Mouse (Mus musculus) intestine, embryonic 14.5 days (tissue): ENCODE data around the gene E330009J07Rik. TPM values are rescaled to one million over a fixed set of nuclear protein-coding genes. Genes with fewer than 3 reads are reported as not detected.

Source experiments
- ATAC-seq: fragments of 200-750 bp; cut with Nextera tagmentation; replicated peaks from 2 replicates; pipeline ENCODE4 v1.8.0; 2017; ENCODE audit warnings: low read depth, moderate number of reproducible peaks, moderate TSS enrichment, moderate library complexity; ENCODE audit not compliant: low FRiP score, low TSS enrichment
- DNase-seq: peaks from one replicate; pipeline ENCODE4 v3.0.0-alpha.2; 2018; ENCODE audit warnings: low spot score
- H3K27ac ChIP-seq: fragments of 300-500 bp; sonication (generic); 2 replicates; pipeline ENCODE4 v1.5.1; 2014; ENCODE audit warnings: low read depth, mild to moderate bottlenecking, control low read depth
- H3K27me3 ChIP-seq: fragments of 300-500 bp; sonication (generic); replicated peaks from 2 replicates; pipeline ENCODE4 v1.6.1; 2014; ENCODE audit warnings: low read length, control low read depth; ENCODE audit not compliant: control insufficient read depth, insufficient read depth
- H3K36me3 ChIP-seq: fragments of 300-500 bp; sonication (generic); 2 replicates; pipeline ENCODE4 v1.6.1; 2014; ENCODE audit warnings: low read length, control low read depth; ENCODE audit not compliant: control insufficient read depth, insufficient read depth
- H3K4me1 ChIP-seq: fragments of 300-500 bp; sonication (generic); replicated peaks from 2 replicates; pipeline ENCODE4 v1.6.1; 2014; ENCODE audit warnings: low read length, control low read depth, mixed read lengths; ENCODE audit not compliant: control insufficient read depth, insufficient read depth
- H3K4me2 ChIP-seq: fragments of 300-500 bp; sonication (generic); 2 replicates; pipeline ENCODE4 v1.6.1; 2014; ENCODE audit warnings: low read length
- H3K4me3 ChIP-seq: fragments of 300-500 bp; sonication (generic); 2 replicates; pipeline ENCODE4 v1.5.1; 2014; ENCODE audit warnings: low read depth, low read length, control low read depth, mixed read lengths
- H3K9ac ChIP-seq: fragments of 300-500 bp; sonication (generic); 2 replicates; pipeline ENCODE4 v1.6.1; 2014; ENCODE audit warnings: mild to moderate bottlenecking, low read length
- H3K9me3 ChIP-seq: fragments of 300-500 bp; sonication (generic); 2 replicates; pipeline ENCODE4 v1.6.1; 2016; ENCODE audit warnings: low read length, control low read depth; ENCODE audit not compliant: control insufficient read depth
- WGBS: fragments of 180-500 bp; shearing (Covaris S2); extraction: QIAGEN DNeasy Blood & Tissue Kit; methylation state at CpG from one replicate; pipeline ENCODE4 v1.1.7; 2014; 5-methylcytosine and 5-hydroxymethylcytosine counted together
- polyA plus RNA-seq: library from polyadenylated mRNA; unstranded; fragments of >200 nt; fragmentation: Nextera tagmentation; extraction: Ambion mirVana; gene quantifications from 2 replicates; pipeline ENCODE4 v1.2.1, GENCODE M21; 2014

E330009J07Rik gene
- polyA plus RNA-seq, 1 experiment from 2014 or later, result 10.1 TPM

- no peak for ATAC-seq
- H3K4me2 ChIP-seq, result no peak overlapping the region
- H3K9ac ChIP-seq, result no peak overlapping the region
- H3K27me3 ChIP-seq, result no peaks in the 10 kb centered on the region
- no peaks in the 10 kb centered on the region for H3K36me3 ChIP-seq
- DNase-seq, result no peak
- H3K9me3 ChIP-seq, result no peaks in the 10 kb centered on the region
- H3K27ac ChIP-seq, result no peak overlapping the region
- H3K4me1 ChIP-seq, result no peaks in the 10 kb centered on the region
- H3K4me3 ChIP-seq, result no peak overlapping the region
These were observed 12.7 kb upstream of the E330009J07Rik start for GRCm38 (mm10) chr6:40448626-40449025.

- H3K27ac ChIP-seq, result no peak overlapping the region
- no peak overlapping the region for H3K9ac ChIP-seq
- no peaks in the 10 kb centered on the region for H3K9me3 ChIP-seq
- DNase-seq, result no peak
- H3K4me3 ChIP-seq, result no peak overlapping the region
- no peak for ATAC-seq
- H3K27me3 ChIP-seq, result peaks cover 13% of the 10 kb centered on the region
- no peaks in the 10 kb centered on the region for H3K4me1 ChIP-seq
- H3K4me2 ChIP-seq, result no peak overlapping the region
- no peaks in the 10 kb centered on the region for H3K36me3 ChIP-seq
- WGBS, result 37% methylated on average over 10 of the region's 10 CpGs
These were observed 7.5 kb upstream of the E330009J07Rik start for GRCm38 (mm10) chr6:40443281-40443928.

- no peak overlapping the region for H3K4me2 ChIP-seq
- no peaks in the 10 kb centered on the region for H3K36me3 ChIP-seq
- H3K27me3 ChIP-seq, result peaks cover 17% of the 10 kb centered on the region
- no peak overlapping the region for H3K27ac ChIP-seq
- no peak overlapping the region for H3K4me3 ChIP-seq
- DNase-seq (no peak), ATAC-seq (no peak)
- H3K9me3 ChIP-seq, result no peaks in the 10 kb centered on the region
- no peaks in the 10 kb centered on the region for H3K4me1 ChIP-seq
- no peak overlapping the region for H3K9ac ChIP-seq
- WGBS, result 29% methylated on average over 3 of the region's 3 CpGs
These were observed 5.8 kb upstream of the E330009J07Rik start for GRCm38 (mm10) chr6:40441755-40442154.

GRCm38 (mm10) chr6:40441276-40441675 is 5.3 kb upstream of the E330009J07Rik start:
- no peak overlapping the region for H3K27ac ChIP-seq
- ATAC-seq, result no peak
- H3K4me1 ChIP-seq, result no peaks in the 10 kb centered on the region
- no peaks in the 10 kb centered on the region for H3K36me3 ChIP-seq
- no peaks in the 10 kb centered on the region for H3K9me3 ChIP-seq
- peaks cover 17% of the 10 kb centered on the region for H3K27me3 ChIP-seq
- no peak overlapping the region for H3K4me3 ChIP-seq
- WGBS, result 79% methylated on average over 3 of the region's 3 CpGs
- DNase-seq, result no peak
- no peak overlapping the region for H3K4me2 ChIP-seq
- no peak overlapping the region for H3K9ac ChIP-seq

GRCm38 (mm10) chr6:40439731-40440130 is 3.8 kb upstream of the E330009J07Rik start:
- no peak for DNase-seq
- H3K4me2 ChIP-seq, result no peak overlapping the region

GRCm38 (mm10) chr6:40438936-40439335 is 3.0 kb upstream of the E330009J07Rik start, which contains the start of gene Wee2:
Gene Wee2 (plus strand): TSS chr6:40439088.
- WGBS, result 67% methylated on average over 5 of the region's 5 CpGs
- ATAC-seq (no peak), DNase-seq (no peak)
- Histone ChIP-seq H3K9me3 (no peaks in the 10 kb centered on the region), H3K9ac (no peak within 1 kb of the TSS), H3K27me3 (peaks cover 17% of the 10 kb centered on the region), H3K4me2 (no peak within 1 kb of the TSS), H3K27ac (no peak within 1 kb of the TSS), H3K4me3 (no peak within 1 kb of the TSS), H3K4me1 (peaks cover 11% of the 10 kb centered on the region; the same call in 1 of the 2 replicates), H3K36me3 (no peaks in the 10 kb centered on the region)

More at GRCm38 (mm10) chr6:40439731-40440130, 3.8 kb upstream of the E330009J07Rik start:
- 37% methylated on average over 12 of the region's 12 CpGs for WGBS
- no peaks in the 10 kb centered on the region for H3K9me3 ChIP-seq
- H3K36me3 ChIP-seq, result no peaks in the 10 kb centered on the region
- H3K4me1 ChIP-seq, result peaks cover 4% of the 10 kb centered on the region; the same call in 1 of the 2 replicates
- no peak for ATAC-seq
- no peak overlapping the region for H3K9ac ChIP-seq
- H3K27ac ChIP-seq, result no peak overlapping the region
- H3K27me3 ChIP-seq, result peaks cover 17% of the 10 kb centered on the region
- H3K4me3 ChIP-seq, result no peak overlapping the region

GRCm38 (mm10) chr6:40435151-40436046 is 536 bp downstream of the E330009J07Rik start:
- Histone ChIP-seq H3K27ac (peak overlapping the region; percentile 27; the same call in 1 of the 2 replicates), H3K27me3 (peaks cover 13% of the 10 kb centered on the region), H3K4me2 (peak overlapping the region; percentile 89), H3K9ac (peak overlapping the region; percentile 73), H3K4me1 (peaks cover 18% of the 10 kb centered on the region; the same call in 1 of the 2 replicates), H3K4me3 (peak overlapping the region; percentile 79), H3K9me3 (no peaks in the 10 kb centered on the region), H3K36me3 (no peaks in the 10 kb centered on the region)
- ATAC-seq (peak; percentile 67), DNase-seq (peak; percentile 75)
- WGBS, result under 1% methylated on average over 62 of the region's 72 CpGs

- DNase-seq (no peak), ATAC-seq (no peak)
- 16% methylated on average over 7 of the region's 7 CpGs for WGBS
- Histone ChIP-seq H3K9me3 (no peaks in the 10 kb centered on the region), H3K4me3 (peak overlapping the region; percentile 79), H3K27ac (no peak overlapping the region), H3K9ac (peak overlapping the region; percentile 73), H3K36me3 (no peaks in the 10 kb centered on the region), H3K4me1 (peaks cover 18% of the 10 kb centered on the region; the same call in 1 of the 2 replicates), H3K27me3 (peaks cover 8% of the 10 kb centered on the region), H3K4me2 (peak overlapping the region; percentile 89)
These were observed 1.2 kb downstream of the E330009J07Rik start for GRCm38 (mm10) chr6:40434697-40435096.
